Comparison of ENCODE assay signal across 8 mouse cellular contexts in genomic region chr13:93499167-93499972, GRCm38 (mm10). TPM values are rescaled to one million over a fixed set of nuclear protein-coding genes. Genes with fewer than 3 reads are reported as not detected.
DNase-seq lines count a peak whose midpoint lies in the region; ATAC-seq and TF ChIP-seq lines count a peak whose summit lies in the region.

TSS of gene Jmy (minus strand) at chr13:93499808.

- no peaks in the 10 kb centered on the region for H3K27me3 ChIP-seq in forebrain, embryonic 11.5 days (ENCODE audit: control insufficient read depth, insufficient read depth, low read length)
- H3K27me3 ChIP-seq in heart, postnatal 0 days (ENCODE audit: control insufficient read depth, insufficient read depth, low read length), result no peaks in the 10 kb centered on the region
- no peaks in the 10 kb centered on the region for H3K27me3 ChIP-seq in liver, embryonic 16.5 days (ENCODE audit: control insufficient read depth, insufficient read depth, low read depth, low read length)
- no peaks in the 10 kb centered on the region for H3K27me3 ChIP-seq in neural tube, embryonic 13.5 days
- H3K27me3 ChIP-seq in testis, adult 2 months (ENCODE audit: control insufficient read depth, insufficient read depth, low read length), result no peaks in the 10 kb centered on the region

- WGBS in forebrain, embryonic 11.5 days, result under 1% methylated on average over 91 of the region's 105 CpGs
- under 1% methylated on average over 70 of the region's 105 CpGs for WGBS in heart, postnatal 0 days
- WGBS in liver, embryonic 16.5 days (ENCODE audit: insufficient replicate concordance), result under 1% methylated on average over 102 of the region's 105 CpGs
- under 1% methylated on average over 105 of the region's 105 CpGs for WGBS in neural tube, embryonic 13.5 days

- H3K9me3 ChIP-seq in forebrain, embryonic 11.5 days (ENCODE audit: control insufficient read depth, low read length), result no peaks in the 10 kb centered on the region
- H3K9me3 ChIP-seq in heart, postnatal 0 days (replicated peaks; ENCODE audit: control insufficient read depth, low read length), result no peaks in the 10 kb centered on the region
- no peaks in the 10 kb centered on the region for H3K9me3 ChIP-seq in liver, embryonic 16.5 days (replicated peaks; ENCODE audit: control insufficient read depth, low read length)
- H3K9me3 ChIP-seq in neural tube, embryonic 13.5 days, result no peaks in the 10 kb centered on the region

- peak within 1 kb of the TSS; percentile 72 for H3K4me2 ChIP-seq in forebrain, embryonic 11.5 days (ENCODE audit: low read depth, low read length, severe bottlenecking)
- H3K4me2 ChIP-seq in heart, postnatal 0 days (ENCODE audit: low read depth, low read length), result peak within 1 kb of the TSS; percentile 90
- peak within 1 kb of the TSS; percentile 82 for H3K4me2 ChIP-seq in liver, embryonic 16.5 days (ENCODE audit: low read depth, low read length)
- H3K4me2 ChIP-seq in neural tube, embryonic 13.5 days, result peak within 1 kb of the TSS; percentile 92

- DNase-seq in CD8-positive naive resting alpha-beta T cell, adult 2 months (ENCODE audit: low read depth in 2 of 2, low spot score in 2 of 2), result peak; percentile 72 to 77
- peak; percentile 46 for DNase-seq in c-Kit-positive CD71-negative TER-119-negative erythroid progenitor cells, embryonic 14.5 days (ENCODE audit: low read depth)
- peak; percentile 94 for DNase-seq in forebrain, embryonic 11.5 days (ENCODE audit: low spot score)
- DNase-seq in heart, postnatal 0 days (ENCODE audit: low spot score), result peak; percentile 93
- DNase-seq in kidney, postnatal 4 days, result peak; percentile 89 to 93

- peak within 1 kb of the TSS; percentile 78 for H3K9ac ChIP-seq in forebrain, embryonic 11.5 days (ENCODE audit: low read length)
- peak within 1 kb of the TSS; percentile 99 for H3K9ac ChIP-seq in heart, postnatal 0 days (replicated peaks; ENCODE audit: low read depth, low read length)
- peak within 1 kb of the TSS; percentile 97 for H3K9ac ChIP-seq in liver, embryonic 16.5 days (ENCODE audit: low read depth, low read length)
- peak within 1 kb of the TSS; percentile 96 for H3K9ac ChIP-seq in neural tube, embryonic 13.5 days

- peak within 1 kb of the TSS; percentile 81 for H3K27ac ChIP-seq in forebrain, embryonic 11.5 days (ENCODE audit: low read depth, low read length)
- peak within 1 kb of the TSS; percentile 99 for H3K27ac ChIP-seq in heart, postnatal 0 days (ENCODE audit: low read depth)
- H3K27ac ChIP-seq in liver, embryonic 16.5 days (ENCODE audit: low read length), result peak within 1 kb of the TSS; percentile 96
- H3K27ac ChIP-seq in neural tube, embryonic 13.5 days (replicated peaks), result peak within 1 kb of the TSS; percentile 96
- H3K27ac ChIP-seq in testis, adult 2 months (ENCODE audit: control insufficient read depth, insufficient read depth, low read depth, low read length), result peak within 1 kb of the TSS; percentile 98

- no peak for TF ChIP-seq EP300 in heart, postnatal 0 days (IDR thresholded peaks at IDR 0.05; ENCODE audit: low read depth)

- H3K36me3 ChIP-seq in forebrain, embryonic 11.5 days (ENCODE audit: control insufficient read depth, insufficient read depth, low read length), result no peaks in the 10 kb centered on the region
- no peaks in the 10 kb centered on the region for H3K36me3 ChIP-seq in heart, postnatal 0 days (replicated peaks; ENCODE audit: control insufficient read depth, insufficient read depth, low read length)
- no peaks in the 10 kb centered on the region for H3K36me3 ChIP-seq in liver, embryonic 16.5 days (ENCODE audit: control insufficient read depth, insufficient read depth)
- H3K36me3 ChIP-seq in neural tube, embryonic 13.5 days, result no peaks in the 10 kb centered on the region
- no peaks in the 10 kb centered on the region for H3K36me3 ChIP-seq in testis, adult 2 months (ENCODE audit: control insufficient read depth, insufficient read depth, low read length)

- no peak for TF ChIP-seq CTCF in heart, postnatal 0 days (IDR thresholded peaks at IDR 0.05; ENCODE audit: low read depth)
- no peak for TF ChIP-seq CTCF in testis, adult 2 months (IDR thresholded peaks at IDR 0.05; ENCODE audit: control insufficient read depth, insufficient read depth, insufficient replicate concordance, low read depth, low read length)

- peaks cover 5% of the 10 kb centered on the region; the same call in 1 of the 2 replicates for H3K4me1 ChIP-seq in forebrain, embryonic 11.5 days (replicated peaks; ENCODE audit: control insufficient read depth, insufficient read depth, low read length)
- peaks cover 24% of the 10 kb centered on the region for H3K4me1 ChIP-seq in heart, postnatal 0 days (ENCODE audit: control insufficient read depth, insufficient read depth)
- H3K4me1 ChIP-seq in liver, embryonic 16.5 days (ENCODE audit: control insufficient read depth, low read depth, low read length), result peaks cover 14% of the 10 kb centered on the region
- peaks cover 40% of the 10 kb centered on the region for H3K4me1 ChIP-seq in neural tube, embryonic 13.5 days (replicated peaks)
- H3K4me1 ChIP-seq in testis, adult 2 months (ENCODE audit: control insufficient read depth, insufficient read depth, low read length), result peaks cover 1% of the 10 kb centered on the region; the same call in 1 of the 2 replicates

- H3K4me3 ChIP-seq in forebrain, embryonic 11.5 days (ENCODE audit: low read depth, low read length), result peak within 1 kb of the TSS; percentile 88
- H3K4me3 ChIP-seq in heart, postnatal 0 days (ENCODE audit: low read depth, low read length), result peak within 1 kb of the TSS; percentile 100
- H3K4me3 ChIP-seq in liver, embryonic 16.5 days (ENCODE audit: low read depth, low read length), result peak within 1 kb of the TSS; percentile 97
- H3K4me3 ChIP-seq in neural tube, embryonic 13.5 days, result peak within 1 kb of the TSS; percentile 99
- peak within 1 kb of the TSS; percentile 99 for H3K4me3 ChIP-seq in testis, adult 2 months (ENCODE audit: control insufficient read depth, low read depth, low read length)

- ATAC-seq in forebrain, embryonic 11.5 days (replicated peaks; ENCODE audit: low FRiP score), result peak; percentile 93
- ATAC-seq in heart, postnatal 0 days (ENCODE audit: insufficient read depth, low read depth), result peak; percentile 91
- peak; percentile 88 for ATAC-seq in liver, embryonic 16.5 days (ENCODE audit: low read depth)
- peak; percentile 95 for ATAC-seq in neural tube, embryonic 13.5 days (ENCODE audit: low read depth)

- TF ChIP-seq POLR2A in testis, adult 2 months (IDR thresholded peaks at IDR 0.05; ENCODE audit: control insufficient read depth, low read depth, low read length), result peak; percentile 83

RNA-seq across cellular contexts. Expression of gene Jmy, which starts in this region (rescaled TPM):
- 3.8 and 3.9 TPM in 2 replicates for polyA plus RNA-seq in forebrain, embryonic 11.5 days (2014; fragmentation: Nextera tagmentation; extraction: Ambion mirVana)
- total RNA-seq in heart, postnatal 0 days (2014; rRNA removed; ENCODE audit: low replicate concordance), result 30.1 and 32.6 TPM in 2 replicates
- polyA plus RNA-seq in heart, postnatal 0 days (2015; fragmentation: Nextera tagmentation; extraction: Ambion mirVana), result 6.3 and 6.4 TPM in 2 replicates
- 1.3 TPM in 2 replicates for polyA plus RNA-seq in liver, embryonic 16.5 days (2015; fragmentation: Nextera tagmentation; extraction: Ambion mirVana)
- 6.1 and 6.5 TPM in 2 replicates for polyA plus RNA-seq in neural tube, embryonic 13.5 days (2015; fragmentation: Nextera tagmentation; extraction: Ambion mirVana)
- polyA plus RNA-seq in testis, adult 2 months (2012; rRNA removed), result 12.6 and 20.2 TPM in 2 replicates

Comparison
In these comparisons a context has a peak if more than half of its experiments do, and no peak if none do; other contexts are left out.
1. Peak in every context shown above with its lines: DNase-seq, ATAC-seq, H3K4me3 ChIP-seq and H3K27ac ChIP-seq.